Mouse (Mus musculus) liver, embryonic 14.5 days (tissue): ENCODE measurements around the gene Eif3k.

Experiments
- CTCF ChIP-seq: IDR thresholded peaks from 2 replicates; pipeline ENCODE4 v1.5.1; 2016; ENCODE audit warnings: antibody characterized with exemption, low read depth, control low read depth
- EP300 ChIP-seq: IDR thresholded peaks from 2 replicates; pipeline ENCODE4 v1.6.1; 2016; ENCODE audit warnings: antibody characterized with exemption, low read depth

DNA sequence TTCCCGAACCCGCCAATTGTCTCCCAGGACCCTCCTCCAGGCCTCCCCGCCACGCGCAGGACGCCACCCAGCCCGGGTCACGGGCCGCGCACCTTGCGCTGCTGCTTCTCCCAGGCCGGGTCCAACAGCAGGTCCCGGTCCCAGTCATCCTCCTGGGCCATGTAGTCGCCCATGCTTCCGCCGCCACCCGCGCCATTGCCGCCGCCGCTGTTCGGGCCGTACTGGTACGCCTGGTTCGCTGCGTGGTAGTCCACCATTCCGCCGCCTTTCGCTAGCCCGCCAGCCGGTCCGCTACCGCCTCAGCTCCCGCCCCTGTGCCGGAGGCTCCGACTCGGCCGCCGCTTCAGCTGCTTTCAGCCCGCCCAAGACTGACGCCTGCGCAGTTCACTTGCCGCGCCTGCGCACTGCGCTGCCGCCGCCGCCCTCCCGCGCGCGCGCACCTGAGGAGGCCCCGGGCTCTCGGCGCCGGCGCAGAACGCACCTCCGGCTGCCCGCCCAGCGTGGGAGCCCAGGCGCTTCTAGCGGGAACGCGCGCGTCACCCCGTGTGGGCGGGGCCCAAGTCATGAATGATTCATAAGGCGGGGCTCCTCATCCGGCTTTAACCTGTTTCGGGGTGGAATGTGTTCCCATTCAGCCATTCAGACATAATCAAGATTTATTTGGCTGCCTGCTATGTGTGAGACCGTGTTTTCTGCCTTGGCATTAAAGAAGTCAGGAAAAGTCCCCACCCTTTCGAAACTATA is 19.6 kb downstream of the Eif3k start, which contains the start of gene Actn4:
- TF ChIP-seq CTCF (no peak), EP300 (no peak)
